Mouse (Mus musculus) heart, embryonic 13.5 days (tissue): ENCODE results near the gene Tbc1d30. TPM values are rescaled to one million over a fixed set of nuclear protein-coding genes. Genes with fewer than 3 reads are reported as not detected.

Source experiments
- ATAC-seq: fragments of 200-750 bp; cut with Nextera tagmentation; 2 replicates; pipeline ENCODE4 v1.8.0; 2017; ENCODE audit warnings: moderate TSS enrichment; ENCODE audit not compliant: insufficient number of reproducible peaks, low FRiP score, low TSS enrichment; ENCODE audit errors: extremely low read depth
- H3K27ac ChIP-seq: fragments of 300-500 bp; sonication (generic); replicated peaks from 2 replicates; pipeline ENCODE4 v1.5.1; 2015; ENCODE audit warnings: moderate library complexity, mild to moderate bottlenecking, inconsistent platforms
- H3K27me3 ChIP-seq: fragments of 300-500 bp; sonication (generic); replicated peaks from 2 replicates; pipeline ENCODE4 v1.6.1; 2015; ENCODE audit warnings: mild to moderate bottlenecking, inconsistent platforms
- H3K36me3 ChIP-seq: fragments of 300-500 bp; sonication (generic); 2 replicates; pipeline ENCODE4 v1.6.1; 2015; ENCODE audit warnings: mild to moderate bottlenecking, inconsistent platforms
- H3K4me1 ChIP-seq: fragments of 300-500 bp; sonication (generic); 2 replicates; pipeline ENCODE4 v1.6.1; 2015; ENCODE audit warnings: inconsistent platforms
- H3K4me2 ChIP-seq: fragments of 300-500 bp; sonication (generic); 2 replicates; pipeline ENCODE4 v1.6.1; 2015; ENCODE audit warnings: inconsistent platforms, mild to moderate bottlenecking, moderate library complexity
- H3K4me3 ChIP-seq: fragments of 300-500 bp; sonication (generic); 2 replicates; pipeline ENCODE4 v1.5.1; 2015; ENCODE audit warnings: moderate library complexity, mild to moderate bottlenecking, inconsistent platforms
- H3K9ac ChIP-seq: fragments of 300-500 bp; sonication (generic); 2 replicates; pipeline ENCODE4 v1.6.1; 2015; ENCODE audit warnings: inconsistent platforms, mild to moderate bottlenecking, moderate library complexity
- H3K9me3 ChIP-seq: fragments of 300-500 bp; sonication (generic); 2 replicates; pipeline ENCODE4 v1.6.1; 2016; ENCODE audit warnings: inconsistent platforms
- WGBS: fragments of 180-500 bp; shearing (Covaris S2); methylation state at CpG from one replicate; pipeline ENCODE4 v1.1.7; 2015; ENCODE audit warnings: mixed read lengths; 5-methylcytosine and 5-hydroxymethylcytosine counted together
- polyA plus RNA-seq: library from polyadenylated mRNA; unstranded; fragments of >200 nt; fragmentation: Nextera tagmentation; extraction: Ambion mirVana; gene quantifications from 2 replicates; pipeline ENCODE4 v1.2.1, GENCODE M21; 2015

Tbc1d30 gene
- polyA plus RNA-seq, result 1.2 and 1.7 TPM in 2 replicates

- Histone ChIP-seq H3K4me2 (peak within 1 kb of the TSS; percentile 97), H3K9ac (peak within 1 kb of the TSS; percentile 78), H3K4me3 (peak within 1 kb of the TSS; percentile 73), H3K27me3 (peaks cover 43% of the 10 kb centered on the region), H3K4me1 (peaks cover 28% of the 10 kb centered on the region), H3K27ac (0 out of 2 replicates have a peak within 1 kb of the TSS, but pooled peaks have one; percentile 26), H3K9me3 (peaks cover 8% of the 10 kb centered on the region; the same call in 1 of the 2 replicates), H3K36me3 (no peaks in the 10 kb centered on the region)
- no peak for ATAC-seq
- WGBS, result under 1% methylated on average over 53 of the region's 61 CpGs
Measured at GRCm38 (mm10) chr10:121351066-121351581, at the start of gene Tbc1d30. Tbc1d30 (minus strand) TSS chr10:121351278.

DNA sequence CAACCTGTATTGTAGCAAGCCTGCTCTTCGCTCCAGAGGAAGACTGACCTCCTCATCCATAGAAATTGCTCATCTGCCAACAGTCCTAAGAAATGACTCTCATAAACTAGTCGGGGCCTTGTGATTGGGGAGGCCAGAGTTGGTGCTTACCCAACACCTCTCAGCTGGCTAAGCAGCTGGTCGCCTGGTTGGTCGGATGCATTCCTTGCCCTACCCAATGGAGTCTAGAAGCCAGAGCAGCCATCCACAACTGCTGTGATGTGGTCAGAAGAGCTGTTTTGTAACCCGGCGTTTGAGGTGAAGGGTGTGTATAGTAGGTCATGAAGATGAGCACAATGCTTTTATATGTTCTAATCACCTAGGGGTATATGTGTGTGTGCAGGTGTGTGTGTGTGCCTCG lies 47.5 kb upstream of the Tbc1d30 start:
- ATAC-seq, result no peak
- H3K9me3 ChIP-seq, result no peaks in the 10 kb centered on the region
- H3K4me1 ChIP-seq, result peaks cover 21% of the 10 kb centered on the region
- no peaks in the 10 kb centered on the region for H3K27me3 ChIP-seq
- no peak overlapping the region for H3K9ac ChIP-seq
- 81% methylated on average over 7 of the region's 7 CpGs for WGBS
- no peak overlapping the region for H3K4me2 ChIP-seq
- H3K36me3 ChIP-seq, result peaks cover 44% of the 10 kb centered on the region
- no peak overlapping the region for H3K4me3 ChIP-seq
- no peak overlapping the region for H3K27ac ChIP-seq

- Histone ChIP-seq H3K36me3 (peaks cover 65% of the 10 kb centered on the region), H3K9me3 (no peaks in the 10 kb centered on the region)
Measured at GRCm38 (mm10) chr10:121395542-121396176, 44.6 kb upstream of the Tbc1d30 start.

GRCm38 (mm10) chr10:121394789-121395325 lies 43.8 kb upstream of the Tbc1d30 start:
- Histone ChIP-seq H3K9ac (peak overlapping the region; percentile 33; the same call in 1 of the 2 replicates), H3K36me3 (peaks cover 73% of the 10 kb centered on the region), H3K4me3 (no peak overlapping the region), H3K27ac (no peak overlapping the region), H3K27me3 (no peaks in the 10 kb centered on the region), H3K4me1 (peaks cover 21% of the 10 kb centered on the region), H3K4me2 (no peak overlapping the region), H3K9me3 (no peaks in the 10 kb centered on the region)
- 66% methylated on average over 18 of the region's 18 CpGs for WGBS
- no peak for ATAC-seq

More at GRCm38 (mm10) chr10:121395542-121396176, 44.6 kb upstream of the Tbc1d30 start:
- H3K4me1 ChIP-seq, result peaks cover 21% of the 10 kb centered on the region
- no peaks in the 10 kb centered on the region for H3K27me3 ChIP-seq
- no peak overlapping the region for H3K4me2 ChIP-seq
- ATAC-seq, result no peak
- 58% methylated on average over 20 of the region's 20 CpGs for WGBS
- 0 out of 2 replicates have a peak overlapping the region, but pooled peaks have one; percentile 3 for H3K27ac ChIP-seq
- H3K4me3 ChIP-seq, result no peak overlapping the region
- H3K9ac ChIP-seq, result 0 out of 2 replicates have a peak overlapping the region, but pooled peaks have one; percentile 37

- Histone ChIP-seq H3K4me2 (no peak overlapping the region), H3K4me1 (peaks cover 21% of the 10 kb centered on the region), H3K27me3 (no peaks in the 10 kb centered on the region), H3K4me3 (no peak overlapping the region), H3K9me3 (no peaks in the 10 kb centered on the region), H3K9ac (0 out of 2 replicates have a peak overlapping the region, but pooled peaks have one; percentile 33), H3K36me3 (peaks cover 79% of the 10 kb centered on the region), H3K27ac (no peak overlapping the region)
- ATAC-seq, result no peak
- WGBS, result 72% methylated on average over 6 of the region's 6 CpGs
Measured at GRCm38 (mm10) chr10:121394270-121394669, 43.2 kb upstream of the Tbc1d30 start.

DNA sequence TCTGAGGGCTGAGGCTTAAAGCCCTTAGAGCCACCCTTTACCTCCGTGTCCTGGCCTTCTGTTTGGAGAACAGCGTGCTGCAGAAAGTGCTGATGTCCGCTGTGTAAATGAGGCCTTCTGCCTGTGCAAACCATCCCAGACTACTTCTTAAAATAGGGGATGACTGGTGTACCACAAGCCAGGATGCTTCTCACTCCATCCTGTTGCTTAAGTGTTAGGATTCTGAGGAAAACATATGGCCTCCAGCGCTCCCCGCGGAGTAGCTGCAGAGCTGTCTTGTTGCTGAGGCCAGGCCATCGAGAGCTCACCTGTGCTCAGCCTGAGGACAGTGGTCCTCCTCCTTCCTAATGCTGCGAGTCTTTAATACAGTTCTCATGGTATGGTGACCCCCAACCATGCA lies 40.8 kb upstream of the Tbc1d30 start:
- Histone ChIP-seq H3K4me1 (peaks cover 29% of the 10 kb centered on the region), H3K4me3 (no peak overlapping the region), H3K36me3 (peaks cover 94% of the 10 kb centered on the region), H3K9ac (no peak overlapping the region), H3K27me3 (no peaks in the 10 kb centered on the region), H3K4me2 (no peak overlapping the region), H3K27ac (no peak overlapping the region), H3K9me3 (no peaks in the 10 kb centered on the region)
- no peak for ATAC-seq
- 92% methylated on average over 8 of the region's 8 CpGs for WGBS

DNA sequence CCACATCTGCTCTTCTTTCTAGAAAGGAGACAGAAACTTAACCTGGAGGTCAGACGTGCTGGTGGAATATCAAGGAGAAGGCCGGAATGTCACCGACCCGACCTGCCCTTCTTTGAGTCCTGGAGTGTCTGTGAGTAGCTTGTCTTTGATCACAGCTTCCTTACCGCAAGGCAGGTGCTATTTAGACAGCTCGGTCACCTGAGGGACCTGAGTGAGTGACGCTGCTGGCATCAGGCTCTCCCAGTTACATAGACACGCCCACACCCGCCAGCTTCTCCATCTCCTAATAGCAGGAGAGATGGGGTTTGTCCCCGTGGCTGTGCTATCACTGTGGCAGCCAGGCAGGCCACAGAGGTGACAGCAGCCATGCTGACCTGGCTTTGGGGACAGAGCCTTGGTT lies 39.5 kb upstream of the Tbc1d30 start:
- H3K36me3 ChIP-seq, result peaks cover 82% of the 10 kb centered on the region
- no peak for ATAC-seq
- H3K27me3 ChIP-seq, result no peaks in the 10 kb centered on the region
- no peaks in the 10 kb centered on the region for H3K9me3 ChIP-seq
- H3K4me2 ChIP-seq, result no peak overlapping the region
- WGBS, result 67% methylated on average over 10 of the region's 10 CpGs
- H3K4me3 ChIP-seq, result no peak overlapping the region
- no peak overlapping the region for H3K27ac ChIP-seq
- H3K4me1 ChIP-seq, result peaks cover 37% of the 10 kb centered on the region
- no peak overlapping the region for H3K9ac ChIP-seq

GRCm38 (mm10) chr10:121386347-121386746 lies 35.3 kb upstream of the Tbc1d30 start:
- Histone ChIP-seq H3K36me3 (peaks cover 83% of the 10 kb centered on the region), H3K27me3 (no peaks in the 10 kb centered on the region), H3K27ac (peak overlapping the region; percentile 70), H3K4me2 (peak overlapping the region; percentile 43), H3K4me1 (peaks cover 30% of the 10 kb centered on the region), H3K9me3 (no peaks in the 10 kb centered on the region), H3K4me3 (no peak overlapping the region), H3K9ac (peak overlapping the region; percentile 62; the same call in 1 of the 2 replicates)
- ATAC-seq, result 0 out of 2 replicates have a peak, but pooled peaks have one; percentile 28
- 19% methylated on average over 9 of the region's 9 CpGs for WGBS

DNA sequence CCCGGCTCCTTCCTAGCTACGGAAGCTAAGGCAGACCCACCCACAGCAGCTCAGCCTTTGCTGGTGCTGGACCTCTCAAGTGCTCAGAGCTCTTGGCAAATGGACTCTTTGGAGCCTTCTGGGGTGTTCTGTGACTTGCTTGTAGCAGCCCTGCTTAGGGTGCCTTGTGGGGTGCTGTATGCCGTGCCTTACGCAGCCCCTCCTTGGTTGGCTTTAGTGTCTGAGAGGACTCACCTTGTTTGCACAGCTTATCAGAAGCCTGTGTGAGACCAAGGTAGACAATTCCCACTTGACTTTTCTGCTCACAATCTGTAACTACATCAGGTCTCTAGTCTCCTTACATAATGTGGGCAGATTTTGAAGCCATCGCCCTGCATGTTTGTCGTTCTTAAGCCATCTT lies 34.6 kb upstream of the Tbc1d30 start:
- peaks cover 83% of the 10 kb centered on the region for H3K36me3 ChIP-seq
- peak overlapping the region; percentile 70; the same call in 1 of the 2 replicates for H3K27ac ChIP-seq
- peak overlapping the region; percentile 62; the same call in 1 of the 2 replicates for H3K9ac ChIP-seq

GRCm38 (mm10) chr10:121384710-121385109 lies 33.6 kb upstream of the Tbc1d30 start:
- peaks cover 82% of the 10 kb centered on the region for H3K36me3 ChIP-seq
- ATAC-seq, result no peak
- 90% methylated on average over 13 of the region's 13 CpGs for WGBS

More for the DNA sequence above, 34.6 kb upstream of the Tbc1d30 start:
- Histone ChIP-seq H3K4me1 (peaks cover 30% of the 10 kb centered on the region), H3K4me2 (no peak overlapping the region), H3K4me3 (no peak overlapping the region), H3K9me3 (no peaks in the 10 kb centered on the region), H3K27me3 (no peaks in the 10 kb centered on the region)
- WGBS, result 84% methylated on average over 6 of the region's 6 CpGs
- no peak for ATAC-seq

GRCm38 (mm10) chr10:121381280-121381679 lies 30.2 kb upstream of the Tbc1d30 start:
- no peaks in the 10 kb centered on the region for H3K9me3 ChIP-seq
- H3K27ac ChIP-seq, result no peak overlapping the region
- H3K9ac ChIP-seq, result no peak overlapping the region
- ATAC-seq, result no peak
- H3K4me3 ChIP-seq, result no peak overlapping the region
- WGBS, result 79% methylated on average over 18 of the region's 18 CpGs
- peaks cover 93% of the 10 kb centered on the region for H3K36me3 ChIP-seq
- H3K4me2 ChIP-seq, result no peak overlapping the region
- H3K27me3 ChIP-seq, result no peaks in the 10 kb centered on the region
- peaks cover 15% of the 10 kb centered on the region for H3K4me1 ChIP-seq

More at GRCm38 (mm10) chr10:121384710-121385109, 33.6 kb upstream of the Tbc1d30 start:
- Histone ChIP-seq H3K4me1 (peaks cover 30% of the 10 kb centered on the region), H3K4me2 (no peak overlapping the region), H3K9ac (no peak overlapping the region), H3K9me3 (no peaks in the 10 kb centered on the region), H3K4me3 (no peak overlapping the region), H3K27ac (no peak overlapping the region), H3K27me3 (no peaks in the 10 kb centered on the region)
